Mouse (Mus musculus) CD8-positive naive resting alpha-beta T cell, adult 57 days (primary cell): ENCODE data around the gene Lrrc27. TPM values are rescaled to one million over a fixed set of nuclear protein-coding genes. Genes with fewer than 3 reads are reported as not detected.

Experiments
- total RNA-seq: library from RNA; stranded (reverse); gene quantifications from one replicate; pipeline ENCODE4 v1.2.4, GENCODE M21; 2023

Gene Lrrc27
- total RNA-seq, result 2.6 TPM

DNA sequence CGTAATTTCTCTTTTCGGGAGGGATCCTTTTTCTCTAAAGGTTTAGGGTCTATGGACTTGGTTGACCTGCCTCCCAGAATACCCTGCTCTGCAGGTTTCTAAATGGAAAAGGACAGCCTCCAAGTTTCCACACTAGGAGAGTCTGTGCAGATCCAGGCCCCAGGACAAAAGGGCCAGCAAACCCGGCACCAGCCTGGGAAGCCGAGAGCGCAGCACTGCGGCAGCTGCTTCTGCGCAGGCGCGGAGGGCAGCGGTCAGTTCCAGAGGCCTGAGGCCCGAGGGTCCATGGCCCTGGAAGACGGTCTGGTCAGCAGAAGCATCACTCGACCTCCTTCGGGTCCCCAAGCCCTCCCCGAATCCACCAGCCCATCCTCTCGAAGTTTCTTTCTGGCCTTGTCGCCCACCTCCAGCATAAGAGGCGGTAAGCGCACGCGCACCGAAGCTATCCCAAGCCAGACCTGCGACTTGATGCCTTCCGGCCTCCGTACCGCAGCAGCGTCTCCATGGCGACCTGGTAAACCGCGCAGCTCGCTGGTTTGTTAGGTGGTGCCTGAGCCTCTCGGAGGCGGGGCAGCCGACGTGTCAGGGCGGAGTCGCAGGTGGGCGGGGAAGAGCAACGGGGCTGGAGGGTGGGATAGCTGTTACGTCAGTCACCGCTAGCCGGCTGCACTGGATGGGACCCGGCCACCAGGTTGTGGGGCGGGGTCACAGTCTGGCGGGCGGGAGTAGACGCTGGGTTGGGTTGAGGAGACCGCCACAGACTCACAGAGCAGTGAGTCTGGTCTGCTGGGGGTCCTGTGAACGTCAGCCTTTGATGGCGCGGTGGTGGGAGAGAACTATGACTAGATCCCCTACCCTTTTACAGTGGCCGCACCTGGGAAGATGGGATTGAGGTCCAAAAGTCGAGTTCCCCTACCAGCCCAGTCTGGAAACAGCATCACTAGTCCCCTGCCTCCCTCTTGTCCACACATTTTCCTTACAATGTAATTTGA lies at the start of gene Lrrc27, which contains the start of gene Stk32c:
Gene Lrrc27, plus strand, starts transcription at position 235 of the 992 bp plus-strand sequence.
Gene Stk32c, minus strand, starts transcription at position 554 of the 992 bp plus-strand sequence.

GRCm38 (mm10) chr7:139247881-139248614 lies 35.3 kb downstream of the Lrrc27 start, which contains the start of gene Pwwp2b:
Gene Pwwp2b, plus strand, starts transcription at chr7:139248482.

Other genes starting within 250 kb of the Lrrc27 start
- gene Dpysl4, start 127.0 kb upstream of the Lrrc27 start, total RNA-seq, result not detected
- not detected for gene Stk32c, start 319 bp downstream of the Lrrc27 start, total RNA-seq
- 0.67 TPM for gene Pwwp2b, start 35.5 kb downstream of the Lrrc27 start, total RNA-seq
- gene Inpp5a, start 176.1 kb downstream of the Lrrc27 start, total RNA-seq, result 20.3 TPM